Mouse (Mus musculus): Measurements from ENCODE around the gene Ccdc88c. TPM values are rescaled to one million over a fixed set of nuclear protein-coding genes. Genes with fewer than 3 reads are reported as not detected.

Gene Ccdc88c
- polyA plus RNA-seq, 1 experiment from 2014 or later, result 10.8 TPM

DNA sequence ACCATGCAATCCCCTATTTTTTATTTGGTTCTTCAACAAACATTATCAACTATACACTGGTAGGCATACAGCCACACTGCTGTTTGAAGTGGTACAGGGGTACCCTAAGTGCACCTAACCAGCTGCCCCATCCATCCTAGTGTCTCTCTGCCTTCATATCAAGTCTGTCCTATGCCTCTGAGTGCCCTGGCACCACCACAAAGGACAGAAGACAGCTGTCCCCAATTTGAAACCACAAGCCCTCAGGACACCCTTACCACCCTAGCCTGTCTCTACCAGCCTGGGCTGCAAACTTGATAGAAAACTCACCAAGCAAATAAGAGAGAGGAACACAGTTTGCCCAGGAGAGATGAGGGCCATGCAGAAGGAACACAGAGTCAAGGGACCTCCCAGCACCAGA lies 51.3 kb downstream of the Ccdc88c start:
- Histone ChIP-seq H3K27ac (replicated peaks) (no peak overlapping the region), H3K4me1 (peaks cover 19% of the 10 kb centered on the region), H3K9me3 (no peaks in the 10 kb centered on the region), H3K4me3 (no peak overlapping the region), H3K36me3 (replicated peaks) (peaks cover 14% of the 10 kb centered on the region), H3K27me3 (replicated peaks; ENCODE audit: low read depth, poor library complexity, severe bottlenecking) (no peaks in the 10 kb centered on the region)
- no peak for DNase-seq (ENCODE audit: low spot score)

DNA sequence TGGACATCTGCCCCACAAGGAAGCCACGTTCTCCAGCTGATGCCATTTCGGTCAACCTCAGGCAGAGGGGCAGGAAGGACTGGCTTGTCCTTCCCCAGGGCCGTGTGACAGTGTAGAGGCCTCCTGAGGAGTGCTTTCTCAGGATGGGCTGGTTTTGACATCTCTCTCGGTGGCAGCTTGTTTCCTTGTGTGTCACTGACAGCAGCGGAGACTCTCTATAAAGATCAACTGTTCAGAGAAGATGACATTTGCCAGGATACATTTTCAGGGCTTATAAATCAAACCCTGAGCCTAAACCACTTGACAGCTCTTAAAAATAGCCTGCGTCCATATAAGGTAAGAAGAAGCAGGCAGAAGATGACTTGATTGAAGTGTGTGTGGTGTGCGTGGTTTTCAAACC lies 59.0 kb downstream of the Ccdc88c start:
- H3K4me3 ChIP-seq, result no peak overlapping the region
- 89% methylated on average over 7 of the region's 7 CpGs for WGBS
- H3K27ac ChIP-seq (replicated peaks), result no peak overlapping the region
- peaks cover 46% of the 10 kb centered on the region for H3K36me3 ChIP-seq (replicated peaks)
- peaks cover 10% of the 10 kb centered on the region for H3K4me1 ChIP-seq
- H3K9me3 ChIP-seq, result no peaks in the 10 kb centered on the region
- H3K27me3 ChIP-seq (replicated peaks; ENCODE audit: low read depth, poor library complexity, severe bottlenecking), result 0 out of 2 replicates have a peak, but pooled peaks cover 4% of the 10 kb centered on the region
- no peak for DNase-seq (ENCODE audit: low spot score)

DNA sequence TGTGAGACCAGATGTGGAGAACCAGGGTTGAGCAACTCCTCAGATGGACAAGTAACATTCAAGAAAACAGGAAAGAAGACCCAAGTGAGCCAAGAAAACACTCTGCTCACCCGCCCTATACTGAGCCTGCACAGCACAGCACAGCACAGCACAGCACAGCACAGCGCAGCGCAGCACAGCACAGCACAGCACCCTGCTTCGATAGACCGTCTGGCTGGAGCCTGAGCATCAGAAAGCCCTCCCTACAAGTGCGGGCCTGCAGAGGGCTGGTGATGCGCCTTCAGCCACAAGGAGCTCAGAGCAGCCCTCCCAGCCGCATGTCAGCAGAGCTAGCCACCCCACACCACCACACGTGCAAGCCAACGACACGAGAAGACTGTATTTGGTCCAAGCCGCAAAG lies 61.5 kb downstream of the Ccdc88c start:
- H3K4me1 ChIP-seq, result peaks cover 10% of the 10 kb centered on the region
- no peak overlapping the region for H3K4me3 ChIP-seq
- no peak overlapping the region; the same call in 1 of the 2 replicates for H3K27ac ChIP-seq (replicated peaks)
- H3K36me3 ChIP-seq (replicated peaks), result peaks cover 68% of the 10 kb centered on the region
- 92% methylated on average over 12 of the region's 12 CpGs for WGBS
- 0 out of 2 replicates have a peak, but pooled peaks cover 4% of the 10 kb centered on the region for H3K27me3 ChIP-seq (replicated peaks; ENCODE audit: low read depth, poor library complexity, severe bottlenecking)
- H3K9me3 ChIP-seq, result no peaks in the 10 kb centered on the region
- no peak for DNase-seq (ENCODE audit: low spot score)

DNA sequence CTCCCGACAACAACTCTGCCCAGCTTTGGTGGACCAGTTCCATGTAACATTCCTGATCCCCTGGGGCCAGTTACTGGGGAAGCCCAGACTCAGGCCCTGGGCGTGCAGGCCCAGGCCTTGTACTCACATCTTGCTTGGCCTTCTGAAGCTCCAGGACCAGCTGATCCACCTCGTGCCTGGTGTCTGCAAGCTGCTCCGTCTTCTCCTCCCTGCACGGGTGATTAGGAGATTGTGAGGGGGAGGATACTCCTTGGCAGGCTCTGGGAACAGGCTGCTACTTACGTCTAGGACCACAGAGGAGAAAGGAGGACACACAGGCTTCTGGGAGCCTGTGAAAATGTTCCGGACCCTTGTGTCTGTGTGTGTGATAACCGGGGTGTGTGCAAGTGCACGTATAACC lies 62.6 kb downstream of the Ccdc88c start:
- Histone ChIP-seq H3K27ac (replicated peaks) (no peak overlapping the region), H3K4me3 (no peak overlapping the region), H3K9me3 (no peaks in the 10 kb centered on the region), H3K27me3 (replicated peaks; ENCODE audit: low read depth, poor library complexity, severe bottlenecking) (0 out of 2 replicates have a peak, but pooled peaks cover 4% of the 10 kb centered on the region), H3K4me1 (peaks cover 10% of the 10 kb centered on the region), H3K36me3 (replicated peaks) (peaks cover 73% of the 10 kb centered on the region)
- 86% methylated on average over 9 of the region's 9 CpGs for WGBS
- DNase-seq (ENCODE audit: low spot score), result no peak

DNA sequence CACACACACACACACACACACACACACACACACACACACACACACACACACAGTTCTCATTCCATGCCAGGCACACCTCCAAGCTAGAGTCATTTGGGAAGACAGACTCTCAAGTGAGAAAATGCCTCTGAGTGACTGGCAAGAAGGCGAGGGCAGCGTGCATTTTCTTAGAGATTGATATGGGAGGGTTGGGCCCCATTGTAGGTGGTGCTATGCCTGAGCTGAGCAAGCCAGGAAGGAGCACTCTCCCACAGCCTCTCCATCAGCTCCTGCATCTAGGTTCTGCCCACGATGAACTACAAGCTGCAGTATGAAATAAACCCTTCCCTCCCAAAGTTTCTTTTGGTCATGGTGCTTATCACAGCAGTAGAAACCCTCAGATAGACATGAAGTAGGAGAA lies 63.6 kb downstream of the Ccdc88c start:
- H3K27me3 ChIP-seq (replicated peaks; ENCODE audit: low read depth, poor library complexity, severe bottlenecking), result 0 out of 2 replicates have a peak, but pooled peaks cover 4% of the 10 kb centered on the region
- H3K4me1 ChIP-seq, result peaks cover 10% of the 10 kb centered on the region
- H3K4me3 ChIP-seq, result no peak overlapping the region
- no peaks in the 10 kb centered on the region for H3K9me3 ChIP-seq
- 95% methylated on average over 3 of the region's 3 CpGs for WGBS
- DNase-seq (ENCODE audit: low spot score), result no peak
- H3K36me3 ChIP-seq (replicated peaks), result peaks cover 79% of the 10 kb centered on the region
- H3K27ac ChIP-seq (replicated peaks), result no peak overlapping the region

DNA sequence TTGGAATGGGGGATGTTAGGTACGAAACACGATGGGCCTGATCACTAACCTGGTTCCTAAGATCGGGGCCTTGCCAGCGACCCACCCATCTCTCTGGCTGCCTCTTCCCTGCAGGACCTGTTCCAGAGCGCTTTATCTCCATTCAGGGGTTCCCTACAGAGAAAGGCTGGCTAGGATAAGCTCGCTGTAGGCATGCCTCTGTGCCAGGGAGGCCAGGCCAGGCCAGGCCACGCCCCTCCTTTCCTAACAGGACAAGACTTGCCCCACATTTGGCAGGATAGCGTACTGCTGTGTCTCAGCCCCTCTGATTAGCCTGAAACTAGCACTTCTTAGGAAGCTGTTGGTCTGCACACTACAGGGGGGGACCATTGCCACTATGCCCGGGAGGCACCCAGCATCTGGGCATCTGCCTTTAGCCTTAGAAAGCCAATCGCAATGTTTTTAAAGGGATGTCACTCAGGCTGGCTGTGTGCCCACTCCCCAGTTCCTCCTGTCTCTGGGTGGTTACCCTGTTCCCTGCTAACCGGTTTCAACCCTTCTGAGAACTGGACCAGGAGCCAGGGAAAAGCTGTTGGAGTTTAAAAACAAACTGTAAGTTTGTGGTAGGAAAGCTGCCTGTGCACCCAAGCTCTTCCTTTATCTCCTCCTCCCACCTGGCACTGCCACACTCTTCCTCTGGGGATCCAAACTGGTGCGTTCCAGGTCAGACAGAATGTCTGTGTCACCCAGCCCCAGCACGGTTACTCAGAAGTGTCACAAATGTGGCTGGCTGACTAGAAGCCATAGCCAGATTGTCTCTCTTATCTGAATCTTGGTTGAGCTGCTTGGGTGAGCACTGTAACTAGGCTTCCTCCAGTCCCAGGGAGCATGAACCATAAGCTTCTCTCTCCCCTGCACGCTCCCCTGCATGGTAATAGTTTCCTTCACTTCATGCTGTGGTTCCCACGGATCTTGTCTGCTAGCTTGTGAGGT lies 69.9 kb downstream of the Ccdc88c start:
- no peaks in the 10 kb centered on the region for H3K9me3 ChIP-seq
- WGBS, result 69% methylated on average over 15 of the region's 15 CpGs
- DNase-seq (ENCODE audit: low spot score), result no peak
- peaks cover 4% of the 10 kb centered on the region; the same call in 1 of the 2 replicates for H3K27me3 ChIP-seq (replicated peaks; ENCODE audit: low read depth, poor library complexity, severe bottlenecking)
- peaks cover 39% of the 10 kb centered on the region for H3K36me3 ChIP-seq (replicated peaks)
- H3K27ac ChIP-seq (replicated peaks), result no peak overlapping the region
- no peak overlapping the region for H3K4me3 ChIP-seq
- peaks cover 27% of the 10 kb centered on the region for H3K4me1 ChIP-seq

DNA sequence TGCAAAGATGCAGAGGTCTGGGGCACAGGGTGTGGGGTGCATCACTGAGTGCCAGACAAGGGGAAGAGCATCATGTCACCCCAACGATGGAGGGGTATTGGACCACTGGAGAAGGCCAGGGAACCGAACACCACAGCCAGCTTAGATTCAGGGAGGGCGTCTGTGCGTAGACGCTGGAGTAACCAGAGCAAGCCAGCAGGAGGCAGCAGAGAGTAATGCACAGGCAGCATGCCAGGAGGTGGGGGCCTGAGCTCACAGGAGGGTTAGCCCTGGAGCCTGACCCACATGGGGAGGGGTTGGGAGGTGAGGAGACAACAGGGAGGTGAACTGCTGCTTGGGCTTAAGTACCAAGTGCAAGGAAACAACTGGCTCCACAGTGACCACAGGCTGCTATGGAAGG lies 70.8 kb downstream of the Ccdc88c start:
- H3K27ac ChIP-seq (replicated peaks), result no peak overlapping the region; the same call in 1 of the 2 replicates
- H3K4me3 ChIP-seq, result no peak overlapping the region
- peak; percentile 87 for DNase-seq (ENCODE audit: low spot score)
- peaks cover 39% of the 10 kb centered on the region for H3K36me3 ChIP-seq (replicated peaks)
- H3K27me3 ChIP-seq (replicated peaks; ENCODE audit: low read depth, poor library complexity, severe bottlenecking), result peaks cover 4% of the 10 kb centered on the region; the same call in 1 of the 2 replicates
- H3K4me1 ChIP-seq, result peaks cover 27% of the 10 kb centered on the region
- WGBS, result 20% methylated on average over 5 of the region's 5 CpGs
- no peaks in the 10 kb centered on the region for H3K9me3 ChIP-seq

DNA sequence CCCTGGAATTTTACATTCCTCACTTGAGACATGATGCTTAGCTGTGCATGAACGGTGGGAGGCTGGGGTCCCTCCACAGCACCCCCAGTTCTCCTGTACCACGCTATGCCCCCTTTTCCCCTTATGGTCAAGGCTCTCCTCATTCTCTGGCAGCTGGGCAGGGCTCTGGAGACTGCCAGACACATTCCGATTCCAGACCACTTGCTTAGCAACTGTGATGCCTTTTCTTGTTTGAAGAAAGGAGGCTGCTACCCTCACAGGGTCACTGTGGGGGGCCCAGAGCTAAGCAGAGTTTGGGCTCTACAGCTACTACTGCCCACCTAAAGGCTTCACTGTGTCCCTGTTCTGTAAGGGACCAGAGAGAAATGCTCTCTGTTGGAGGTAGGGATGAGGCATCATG lies 71.6 kb downstream of the Ccdc88c start:
- WGBS, result 65% methylated on average over 3 of the region's 3 CpGs
- H3K9me3 ChIP-seq, result no peaks in the 10 kb centered on the region
- DNase-seq (ENCODE audit: low spot score), result no peak
- H3K4me1 ChIP-seq, result peaks cover 33% of the 10 kb centered on the region
- peaks cover 4% of the 10 kb centered on the region; the same call in 1 of the 2 replicates for H3K27me3 ChIP-seq (replicated peaks; ENCODE audit: low read depth, poor library complexity, severe bottlenecking)
- peaks cover 34% of the 10 kb centered on the region for H3K36me3 ChIP-seq (replicated peaks)
- peak overlapping the region; percentile 36; the same call in 1 of the 2 replicates for H3K27ac ChIP-seq (replicated peaks)
- H3K4me3 ChIP-seq, result no peak overlapping the region

DNA sequence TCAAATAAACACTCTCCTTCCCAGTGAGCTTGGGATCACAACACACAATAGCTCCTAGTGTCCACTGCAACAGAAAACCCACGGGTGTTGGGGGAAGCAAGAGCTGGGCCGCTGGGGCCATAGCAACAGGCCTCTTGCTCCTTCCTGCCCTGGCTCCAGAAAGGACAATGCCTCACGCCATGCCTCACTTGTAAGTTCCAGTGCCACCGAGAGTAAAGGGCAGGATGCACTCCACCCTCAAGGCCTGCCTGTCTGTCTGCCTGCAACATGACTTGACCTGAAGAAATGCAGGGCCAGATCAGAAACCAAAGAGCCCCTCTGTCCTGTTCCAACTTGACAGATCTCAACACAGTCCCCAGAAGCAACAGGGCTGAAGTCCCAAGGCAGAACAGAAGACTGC lies 72.0 kb downstream of the Ccdc88c start:
- DNase-seq (ENCODE audit: low spot score), result no peak
- Histone ChIP-seq H3K4me1 (peaks cover 34% of the 10 kb centered on the region), H3K27me3 (replicated peaks; ENCODE audit: low read depth, poor library complexity, severe bottlenecking) (peaks cover 4% of the 10 kb centered on the region; the same call in 1 of the 2 replicates), H3K4me3 (no peak overlapping the region), H3K27ac (replicated peaks) (peak overlapping the region; percentile 36; the same call in 1 of the 2 replicates), H3K36me3 (replicated peaks) (peaks cover 30% of the 10 kb centered on the region), H3K9me3 (no peaks in the 10 kb centered on the region)
- 45% methylated on average over 4 of the region's 4 CpGs for WGBS

DNA sequence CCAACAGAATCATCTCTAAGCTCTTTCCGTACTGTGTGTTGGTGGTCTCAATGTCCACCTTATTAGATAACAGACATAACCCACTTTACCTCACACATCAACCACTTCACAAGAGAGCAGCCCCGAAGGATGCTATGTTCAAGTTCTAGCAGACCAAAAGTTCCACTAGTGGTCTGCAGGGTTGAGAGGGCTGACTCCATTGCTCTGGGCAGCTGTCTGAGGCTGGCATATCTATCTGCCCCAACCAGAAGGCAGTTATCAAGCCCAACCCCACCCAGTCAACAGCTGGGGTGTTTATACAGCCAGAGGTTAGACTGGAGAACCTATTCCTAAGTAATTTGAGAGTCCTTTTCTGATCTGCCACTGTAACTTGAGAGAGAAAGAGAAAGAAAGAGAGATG lies 72.8 kb downstream of the Ccdc88c start:
- H3K4me1 ChIP-seq, result peaks cover 34% of the 10 kb centered on the region
- WGBS, result 85% methylated on average over 2 of the region's 2 CpGs
- no peak overlapping the region for H3K27ac ChIP-seq (replicated peaks)
- H3K36me3 ChIP-seq (replicated peaks), result peaks cover 37% of the 10 kb centered on the region
- H3K27me3 ChIP-seq (replicated peaks; ENCODE audit: low read depth, poor library complexity, severe bottlenecking), result peaks cover 4% of the 10 kb centered on the region; the same call in 1 of the 2 replicates
- no peak for DNase-seq (ENCODE audit: low spot score)
- no peak overlapping the region for H3K4me3 ChIP-seq
- H3K9me3 ChIP-seq, result no peaks in the 10 kb centered on the region

DNA sequence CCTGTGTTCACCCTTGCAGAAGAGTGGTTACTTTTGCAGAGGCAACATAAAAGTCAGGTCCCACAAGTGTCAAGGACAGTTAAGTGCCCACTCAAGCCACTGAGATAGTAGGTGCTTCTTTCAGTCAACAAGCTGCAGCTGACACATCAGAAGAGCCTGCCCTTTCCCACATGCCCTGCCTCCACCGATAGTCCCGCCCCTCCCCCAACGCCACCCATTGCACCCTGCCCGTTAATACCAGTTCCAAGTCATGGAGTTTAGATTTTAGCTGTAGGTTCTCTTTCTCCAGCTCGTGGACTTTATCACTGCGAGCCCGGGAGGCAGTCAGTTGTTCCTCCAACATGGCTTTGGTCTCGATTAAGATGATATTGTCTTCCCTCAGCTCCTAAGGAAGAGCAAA lies 74.9 kb downstream of the Ccdc88c start:
- 81% methylated on average over 8 of the region's 8 CpGs for WGBS
- no peak for DNase-seq (ENCODE audit: low spot score)
- Histone ChIP-seq H3K4me1 (peaks cover 34% of the 10 kb centered on the region), H3K4me3 (no peak overlapping the region), H3K9me3 (no peaks in the 10 kb centered on the region), H3K27me3 (replicated peaks; ENCODE audit: low read depth, poor library complexity, severe bottlenecking) (peaks cover 4% of the 10 kb centered on the region; the same call in 1 of the 2 replicates), H3K27ac (replicated peaks) (no peak overlapping the region), H3K36me3 (replicated peaks) (peaks cover 40% of the 10 kb centered on the region)

DNA sequence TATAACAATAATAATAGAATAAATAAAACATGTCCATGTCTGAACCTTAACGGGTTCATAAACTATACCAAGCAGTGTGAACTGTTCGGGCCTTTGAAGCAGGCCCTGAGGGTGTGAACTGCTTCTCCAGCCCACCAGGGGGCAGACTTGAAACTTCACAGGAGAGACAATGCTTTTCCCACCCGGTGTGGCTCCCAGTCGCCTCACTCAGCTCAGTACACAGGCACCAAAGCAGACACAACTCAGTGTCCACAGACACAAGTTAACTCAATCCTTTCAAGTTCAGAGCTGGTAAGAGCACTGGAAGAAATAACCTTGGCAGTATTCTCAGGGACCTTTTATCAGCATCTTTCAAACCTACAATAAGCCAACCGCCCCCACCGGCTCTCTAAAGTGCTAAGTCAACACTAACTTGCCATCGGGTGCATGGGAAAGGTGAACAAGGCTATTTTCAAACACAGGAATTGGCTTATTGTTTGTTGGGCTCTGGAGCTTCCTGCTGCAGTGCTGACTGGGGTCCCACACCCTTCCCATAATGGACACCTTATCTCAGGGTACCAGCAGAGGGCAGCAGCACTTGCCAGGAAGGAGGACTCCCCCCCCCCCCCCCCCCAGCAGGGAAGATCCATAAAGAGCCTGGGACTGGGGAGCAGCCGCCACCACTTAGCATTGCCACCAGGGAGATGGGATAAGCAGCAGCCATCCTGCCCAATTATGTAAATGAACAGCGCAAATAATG lies 76.5 kb downstream of the Ccdc88c start:
- peak; percentile 82 for DNase-seq (ENCODE audit: low spot score)
- H3K36me3 ChIP-seq (replicated peaks), result peaks cover 55% of the 10 kb centered on the region
- peaks cover 21% of the 10 kb centered on the region for H3K4me1 ChIP-seq
- H3K9me3 ChIP-seq, result no peaks in the 10 kb centered on the region
- H3K27me3 ChIP-seq (replicated peaks; ENCODE audit: low read depth, poor library complexity, severe bottlenecking), result no peaks in the 10 kb centered on the region
- peak overlapping the region; percentile 59; the same call in 1 of the 2 replicates for H3K27ac ChIP-seq (replicated peaks)
- no peak overlapping the region for H3K4me3 ChIP-seq
- WGBS, result 50% methylated on average over 9 of the region's 9 CpGs

Data from embryonic facial prominence, embryonic 10.5 days (tissue).